ENCODE assay signal across 20 mouse cellular contexts in genomic region chr2:150965951-150966350, GRCm38 (mm10).
"Had no signal": no experiment of that assay in that cellular context is flagged by ENCODE, and none has a peak within 500 bp of the region (broad histone marks: within the 10 kb centered on the region; RNA-seq: fewer than 3 reads in every experiment).

No protein-coding gene starts in this region.

- DNase-seq: liver, embryonic 13.5 days; lung, adult 18-20 months; lung, embryonic 14.5 days; lung, postnatal 10 days; lung, postnatal 4 days; midbrain, embryonic 14.5 days; retina, postnatal 1 day; right cerebral cortex, adult 18-20 months; right cerebral cortex, postnatal 25 days; right cerebral cortex, postnatal 4 days; spleen, adult 18-20 months; thymus, adult 18-20 months; thymus, postnatal 25 days had no signal

- H3K4me1 ChIP-seq: liver, embryonic 13.5 days; liver, embryonic 15.5 days; midbrain, embryonic 10.5 days; midbrain, embryonic 12.5 days; neural tube, embryonic 13.5 days; neural tube, embryonic 15.5 days had no signal

- H3K4me3 ChIP-seq: liver, embryonic 13.5 days; liver, embryonic 15.5 days; midbrain, embryonic 10.5 days; midbrain, embryonic 12.5 days; myocyte; neural tube, embryonic 13.5 days; neural tube, embryonic 15.5 days had no signal

- ATAC-seq: midbrain, embryonic 16.5 days had no signal

- H3K9me3 ChIP-seq: liver, embryonic 13.5 days; liver, embryonic 15.5 days; midbrain, embryonic 10.5 days; midbrain, embryonic 12.5 days; neural tube, embryonic 13.5 days; neural tube, embryonic 15.5 days had no signal

- H3K9ac ChIP-seq: liver, embryonic 13.5 days; liver, embryonic 15.5 days; lung, embryonic 14.5 days; midbrain, embryonic 12.5 days; neural tube, embryonic 13.5 days; neural tube, embryonic 15.5 days had no signal

- H3K4me2 ChIP-seq: liver, embryonic 13.5 days; liver, embryonic 15.5 days; lung, embryonic 14.5 days; midbrain, embryonic 12.5 days; neural tube, embryonic 13.5 days; neural tube, embryonic 15.5 days had no signal

- H3K27me3 ChIP-seq: liver, embryonic 13.5 days; liver, embryonic 15.5 days; midbrain, embryonic 12.5 days; neural tube, embryonic 13.5 days; neural tube, embryonic 15.5 days had no signal

- H3K27ac ChIP-seq: liver, embryonic 13.5 days; liver, embryonic 15.5 days; midbrain, embryonic 10.5 days; midbrain, embryonic 12.5 days; neural tube, embryonic 13.5 days; neural tube, embryonic 15.5 days had no signal
